In the genomic region with DNA sequence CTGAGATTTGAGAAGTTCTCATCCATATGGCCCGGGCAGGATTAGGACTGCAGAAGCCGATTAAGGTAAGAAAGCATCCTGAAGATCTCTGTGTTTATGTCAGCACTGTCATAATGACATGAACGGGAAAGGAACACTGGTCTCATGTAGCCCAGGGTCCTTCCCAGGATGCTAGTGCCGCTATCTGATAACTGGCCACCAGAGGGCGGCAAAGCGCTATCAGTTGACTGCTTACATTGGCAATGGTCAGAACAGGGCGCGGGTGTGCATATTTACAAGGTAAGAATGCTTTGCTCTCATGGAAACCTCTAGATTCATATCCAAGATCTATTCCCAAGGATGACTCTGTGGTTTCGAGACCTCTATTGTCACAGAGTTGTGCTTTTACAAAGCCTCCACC, we compare ENCODE assay signal across 9 mouse cellular contexts. TPM values are rescaled to one million over a fixed set of nuclear protein-coding genes. Genes with fewer than 3 reads are reported as not detected.
DNase-seq lines count a peak whose midpoint lies in the region; ATAC-seq and TF ChIP-seq lines count a peak whose summit lies in the region.
"Had no signal": no experiment of that assay in that cellular context is flagged by ENCODE, and none has a peak within 500 bp of the region (broad histone marks: within the 10 kb centered on the region; RNA-seq: fewer than 3 reads in every experiment).

No protein-coding gene starts in this region.

- H3K9me3 ChIP-seq in G1E (replicated peaks): peaks cover 2% of the 10 kb centered on the region; the same call in 1 of the 2 replicates
- no peaks in the 10 kb centered on the region for H3K9me3 ChIP-seq in forebrain, embryonic 15.5 days

- H3K9ac ChIP-seq in forebrain, embryonic 15.5 days (replicated peaks): no peak overlapping the region

- H3K4me1 ChIP-seq in G1E (ENCODE audit: insufficient read depth, low read depth, low read length): no peaks in the 10 kb centered on the region
- no peaks in the 10 kb centered on the region for H3K4me1 ChIP-seq in forebrain, embryonic 15.5 days

- 11% methylated on average over 9 of the region's 9 CpGs for WGBS in forebrain, embryonic 15.5 days

- H3K36me3 ChIP-seq in G1E (replicated peaks): no peaks in the 10 kb centered on the region
- H3K36me3 ChIP-seq in forebrain, embryonic 15.5 days: no peaks in the 10 kb centered on the region

- ATAC-seq in G1E (ENCODE audit: extremely low read depth, insufficient number of reproducible peaks, low FRiP score, poor library complexity, severe bottlenecking): no peak
- ATAC-seq in forebrain, embryonic 15.5 days (replicated peaks): peak; percentile 87
- ATAC-seq in hematopoietic stem cell, adult 5-6 weeks (replicated peaks in 1 of 2; ENCODE audit: insufficient read depth in 1 of 2, low FRiP score in 2 of 2, low TSS enrichment in 1 of 2, low read depth in 1 of 2, poor library complexity in 2 of 2, severe bottlenecking in 2 of 2): peak; percentile 62 to 84; a peak in 3 of 4 replicates

- H3K27ac ChIP-seq in forebrain, embryonic 15.5 days (replicated peaks): no peak overlapping the region

- no peak overlapping the region for H3K4me2 ChIP-seq in forebrain, embryonic 15.5 days (replicated peaks)

- H3K27me3 ChIP-seq in G1E (ENCODE audit: insufficient read depth, low read length): no peaks in the 10 kb centered on the region
- H3K27me3 ChIP-seq in forebrain, embryonic 15.5 days: no peaks in the 10 kb centered on the region

- H3K4me3 ChIP-seq in G1E (ENCODE audit: low read depth, low read length): no peak overlapping the region
- no peak overlapping the region for H3K4me3 ChIP-seq in forebrain, embryonic 15.5 days

- peak; percentile 35; the same call in 1 of the 2 replicates for TF ChIP-seq CTCF in G1E (IDR thresholded peaks at IDR 0.05; ENCODE audit: low read depth, low read length)

- no peak for DNase-seq in G1E (ENCODE audit: low spot score)
- peak; percentile 21 for DNase-seq in c-Kit-positive CD71-positive TER-119-positive erythroid progenitor cells, embryonic 14.5 days (ENCODE audit: low spot score)
- peak; percentile 78 for DNase-seq in layer of hippocampus, adult 9-10 months (ENCODE audit: low spot score)
- DNase-seq in lung, postnatal 14 days: peak; percentile 90
- peak; percentile 83 for DNase-seq in retina, embryonic 14.5 days (ENCODE audit: low spot score)
- peak; percentile 35 for DNase-seq in urinary bladder, postnatal 10 days (ENCODE audit: low spot score)

RNA-seq across cellular contexts. Expression of a gene that starts 36.6 kb away (rescaled TPM):
- total RNA-seq in G1E (2014; fragmentation: Nextera tagmentation) (not detected in 2 replicates), G1E (2017) (0.05 TPM in 1 of 2 replicates, not detected in the other)
- polyA plus RNA-seq in G1E (2012): not detected in 2 replicates
- polyA plus RNA-seq in forebrain, embryonic 15.5 days (2015; fragmentation: Nextera tagmentation; extraction: Ambion mirVana): not detected in 2 replicates
- total RNA-seq in hematopoietic stem cell, adult 5-6 weeks (2017): not detected in 2 replicates
- polyA plus RNA-seq: gonadal fat pad, adult 2 months had no signal

RNA-seq across cellular contexts. Expression of a gene that starts 51.6 kb away (rescaled TPM):
- not detected in 2 replicates for total RNA-seq in G1E (2014; fragmentation: Nextera tagmentation)
- total RNA-seq in G1E (2017): under 0.01 TPM in 1 of 2 replicates, not detected in the other
- not detected in 2 replicates for polyA plus RNA-seq in G1E (2012)
- 0.03 TPM in 1 of 2 replicates, not detected in the other for polyA plus RNA-seq in forebrain, embryonic 15.5 days (2015; fragmentation: Nextera tagmentation; extraction: Ambion mirVana)
- not detected in 2 replicates for total RNA-seq in hematopoietic stem cell, adult 5-6 weeks (2017)
